Mouse (Mus musculus) limb, embryonic 14.5 days (tissue): ENCODE data around the gene Mrpl20. TPM values are rescaled to one million over a fixed set of nuclear protein-coding genes. Genes with fewer than 3 reads are reported as not detected.
A peak's percentile ranks its signal among the peaks of the same experiment; 100 is the strongest.

ENCODE experiments used
- ATAC-seq: fragments of 200-750 bp; cut with Nextera tagmentation; 2 replicates; pipeline ENCODE4 v1.8.0; 2017; ENCODE audit warnings: low read depth, moderate number of reproducible peaks, moderate TSS enrichment; ENCODE audit not compliant: low FRiP score
- DNase-seq: peaks from one replicate; pipeline ENCODE4 v3.0.0-alpha.2; 2015; ENCODE audit warnings: low spot score
- H3K27ac ChIP-seq: fragments of 300-500 bp; sonication (generic); replicated peaks from 2 replicates; pipeline ENCODE4 v1.5.1; 2014; ENCODE audit warnings: low read depth, mild to moderate bottlenecking, low read length, moderate library complexity, mixed read lengths
- H3K27me3 ChIP-seq: fragments of 300-500 bp; sonication (generic); 2 replicates; pipeline ENCODE4 v1.6.1; 2014; ENCODE audit warnings: low read length, mixed read lengths; ENCODE audit not compliant: control insufficient read depth, insufficient read depth
- H3K36me3 ChIP-seq: fragments of 300-500 bp; sonication (generic); 2 replicates; pipeline ENCODE4 v1.6.1; 2014; ENCODE audit warnings: mild to moderate bottlenecking, low read length, moderate library complexity, mixed read lengths; ENCODE audit not compliant: control insufficient read depth, insufficient read depth
- H3K4me1 ChIP-seq: fragments of 300-500 bp; sonication (generic); 2 replicates; pipeline ENCODE4 v1.6.1; 2014; ENCODE audit warnings: antibody characterized with exemption, low read length, mixed read lengths; ENCODE audit not compliant: control insufficient read depth, insufficient read depth
- H3K4me2 ChIP-seq: fragments of 300-500 bp; sonication (generic); replicated peaks from 2 replicates; pipeline ENCODE4 v1.6.1; 2014; ENCODE audit warnings: low read depth, mild to moderate bottlenecking, low read length, moderate library complexity; ENCODE audit not compliant: severe bottlenecking
- H3K4me3 ChIP-seq: fragments of 300-500 bp; sonication (generic); replicated peaks from 2 replicates; pipeline ENCODE4 v1.5.1; 2014; ENCODE audit warnings: low read length
- H3K9ac ChIP-seq: fragments of 300-500 bp; sonication (generic); 2 replicates; pipeline ENCODE4 v1.6.1; 2014; ENCODE audit warnings: mild to moderate bottlenecking, low read depth, low read length, moderate library complexity; ENCODE audit not compliant: severe bottlenecking
- H3K9me3 ChIP-seq: fragments of 300-500 bp; sonication (generic); 2 replicates; pipeline ENCODE4 v1.6.1; 2016; ENCODE audit warnings: low read length; ENCODE audit not compliant: control insufficient read depth
- POLR2A ChIP-seq: fragments of 200-500 bp; IDR thresholded peaks from 2 replicates; pipeline ENCODE4 v1.8.0; 2012; ENCODE audit warnings: inconsistent platforms, mild to moderate bottlenecking, moderate library complexity, borderline replicate concordance; ENCODE audit not compliant: insufficient read depth, insufficient read length; ENCODE audit errors: extremely low read depth
- whole genome bisulfite sequencing: fragments of 180-500 bp; shearing (Covaris S2); extraction: QIAGEN DNeasy Blood & Tissue Kit; methylation state at CpG from one replicate; pipeline ENCODE4 v1.1.7; 2014; 5-methylcytosine and 5-hydroxymethylcytosine counted together
- polyA plus RNA-seq, 2 experiments: library from polyadenylated mRNA; depleted of rRNA in 1 of 2; stranded (reverse) in 1 of 2; unstranded in 1 of 2; fragments of >200 nt; fragmentation: Nextera tagmentation in 1 of 2; extraction: Ambion mirVana in 1 of 2; gene quantifications; 2 replicates each; pipeline versions ENCODE4 v1.2.1 to v1.2.3; 2012 to 2014

Mrpl20 gene
- polyA plus RNA-seq, 2 experiments: 97.5 to 215 TPM

GRCm38 (mm10) chr4:155761356-155762099 lies 41.1 kb upstream of the Mrpl20 start:
- peak overlapping the region; percentile 86 for H3K9ac ChIP-seq
- 4% methylated on average over 28 of the region's 28 CpGs for WGBS
- TF ChIP-seq POLR2A: no peak
- peak overlapping the region; percentile 74 for H3K4me3 ChIP-seq
- no peak for DNase-seq
- H3K4me2 ChIP-seq: peak overlapping the region; percentile 90
- H3K27ac ChIP-seq: no peak overlapping the region; the same call in 1 of the 2 replicates
- no peak; the same call in 1 of the 2 replicates for ATAC-seq
- H3K4me1 ChIP-seq: peaks cover 8% of the 10 kb centered on the region
- H3K9me3 ChIP-seq: no peaks in the 10 kb centered on the region
- H3K36me3 ChIP-seq: peaks cover 9% of the 10 kb centered on the region; the same call in 1 of the 2 replicates
- no peaks in the 10 kb centered on the region for H3K27me3 ChIP-seq

- H3K4me1 ChIP-seq: peaks cover 8% of the 10 kb centered on the region
- H3K9ac ChIP-seq: 0 out of 2 replicates have a peak overlapping the region, but pooled peaks have one; percentile 86
- no peak for TF ChIP-seq POLR2A
- no peak overlapping the region for H3K27ac ChIP-seq
- H3K27me3 ChIP-seq: no peaks in the 10 kb centered on the region
- H3K4me3 ChIP-seq: no peak overlapping the region
- H3K4me2 ChIP-seq: no peak overlapping the region
- no peak for ATAC-seq
- H3K36me3 ChIP-seq: peaks cover under 1% of the 10 kb centered on the region; the same call in 1 of the 2 replicates
- no peak for DNase-seq
- WGBS: 93% methylated on average over 3 of the region's 3 CpGs
- H3K9me3 ChIP-seq: no peaks in the 10 kb centered on the region
Measured at GRCm38 (mm10) chr4:155762357-155762756, 40.3 kb upstream of the Mrpl20 start.

DNA sequence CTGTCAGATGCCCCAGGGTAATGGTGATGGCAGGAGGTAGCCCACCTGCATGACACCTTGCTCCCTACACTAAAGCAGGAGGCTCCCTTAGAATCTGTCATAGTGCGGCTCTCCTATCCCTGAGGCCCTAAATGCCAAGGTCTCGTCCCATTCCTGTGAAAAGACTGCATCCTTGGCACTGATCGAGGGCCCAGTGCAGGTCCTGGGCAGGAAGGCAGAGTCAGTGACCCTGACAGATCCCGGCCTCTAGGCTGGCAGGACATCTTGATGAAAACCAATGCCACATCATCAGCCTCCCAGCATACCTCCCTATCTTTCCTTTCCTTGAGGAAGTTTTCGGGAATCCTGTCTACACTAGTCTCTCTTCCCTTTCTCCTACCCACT lies 33.2 kb upstream of the Mrpl20 start:
- Histone ChIP-seq H3K27me3 (no peaks in the 10 kb centered on the region), H3K4me1 (peaks cover 12% of the 10 kb centered on the region), H3K9me3 (no peaks in the 10 kb centered on the region), H3K4me3 (peak overlapping the region; percentile 53), H3K4me2 (peak overlapping the region; percentile 80), H3K9ac (peak overlapping the region; percentile 84), H3K36me3 (no peaks in the 10 kb centered on the region), H3K27ac (0 out of 2 replicates have a peak overlapping the region, but pooled peaks have one; percentile 73)
- ATAC-seq: no peak
- DNase-seq: no peak
- 66% methylated on average over 5 of the region's 5 CpGs for WGBS
- no peak for TF ChIP-seq POLR2A

DNA sequence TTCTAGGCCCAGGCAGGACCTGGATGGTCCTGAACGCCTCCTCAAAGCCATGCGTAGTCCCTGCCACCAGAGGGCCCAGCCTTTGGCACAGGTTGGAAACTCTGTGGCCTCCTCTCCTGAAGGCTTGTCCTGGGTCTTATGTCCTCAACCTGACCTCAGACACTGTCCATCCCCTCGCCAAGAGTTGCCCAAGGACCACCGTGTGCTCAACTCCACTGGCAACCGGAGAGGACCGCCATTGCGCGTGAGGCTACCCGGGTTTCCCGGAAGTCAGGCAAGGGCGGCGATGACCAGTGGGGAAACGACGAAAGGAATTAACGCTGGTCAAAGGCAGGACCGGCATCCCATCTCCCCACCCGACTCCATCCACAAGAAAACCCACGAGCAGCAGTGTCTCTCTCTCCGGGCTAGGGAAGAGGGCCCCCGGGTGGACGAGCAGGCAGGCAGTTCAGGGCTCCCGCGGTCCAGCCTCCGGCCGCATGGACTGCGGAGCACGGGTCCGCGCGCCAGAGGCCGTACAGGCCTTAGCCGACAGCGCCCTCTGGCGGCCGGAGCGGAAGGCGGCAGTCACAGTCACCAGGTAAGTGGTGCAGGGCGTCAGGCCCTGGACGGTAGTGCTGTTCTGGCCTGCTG lies 32.7 kb upstream of the Mrpl20 start:
- peak overlapping the region; percentile 73 for H3K27ac ChIP-seq
- 0% methylated on average over 29 of the region's 39 CpGs for WGBS
- peaks cover 13% of the 10 kb centered on the region for H3K4me1 ChIP-seq
- DNase-seq: peak; percentile 79
- no peaks in the 10 kb centered on the region for H3K27me3 ChIP-seq
- H3K36me3 ChIP-seq: no peaks in the 10 kb centered on the region
- TF ChIP-seq POLR2A: 0 out of 2 replicates have a peak, but pooled peaks have one; percentile 75
- ATAC-seq: peak; percentile 88
- peak overlapping the region; percentile 84 for H3K9ac ChIP-seq
- H3K4me2 ChIP-seq: peak overlapping the region; percentile 80
- peak overlapping the region; percentile 53 for H3K4me3 ChIP-seq
- no peaks in the 10 kb centered on the region for H3K9me3 ChIP-seq

DNA sequence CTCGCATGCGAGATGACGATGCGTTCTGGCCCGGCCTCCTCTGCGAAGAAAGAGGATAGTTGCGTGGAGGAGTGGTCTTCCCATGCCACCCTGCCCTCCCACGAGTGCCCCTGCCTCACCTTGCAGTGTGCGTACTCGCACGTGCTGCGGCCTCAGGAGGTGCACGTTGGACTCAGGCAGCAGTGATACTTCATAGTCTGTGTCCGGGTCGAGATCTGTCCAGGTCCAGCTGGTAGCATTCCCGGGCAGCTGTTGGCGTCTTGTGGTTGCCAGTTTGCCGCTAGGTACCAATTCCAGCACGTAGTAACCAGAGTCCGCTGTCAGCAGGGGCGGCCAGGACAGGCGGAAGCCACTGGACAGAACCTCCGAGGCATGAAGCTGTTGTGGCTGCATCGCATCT lies 32.1 kb upstream of the Mrpl20 start:
- no peaks in the 10 kb centered on the region for H3K27me3 ChIP-seq
- H3K27ac ChIP-seq: no peak overlapping the region
- H3K4me1 ChIP-seq: peaks cover 16% of the 10 kb centered on the region
- H3K4me3 ChIP-seq: peak overlapping the region; percentile 53
- H3K36me3 ChIP-seq: no peaks in the 10 kb centered on the region
- peak overlapping the region; percentile 84 for H3K9ac ChIP-seq
- DNase-seq (no peak), ATAC-seq (no peak)
- no peaks in the 10 kb centered on the region for H3K9me3 ChIP-seq
- no peak for TF ChIP-seq POLR2A
- 41% methylated on average over 21 of the region's 24 CpGs for WGBS
- peak overlapping the region; percentile 80 for H3K4me2 ChIP-seq
